Mouse (Mus musculus) E14TG2a.4 (cell line): Measurements from ENCODE around the gene Dennd4a.

Source experiments
- H3K27me3 ChIP-seq: 2 replicates; pipeline ENCODE4 v1.6.1; 2014; ENCODE audit warnings: low read length, control low read depth; ENCODE audit not compliant: insufficient read depth
- H3K36me3 ChIP-seq: 2 replicates; pipeline ENCODE4 v1.6.1; 2014; ENCODE audit warnings: low read length, control low read depth; ENCODE audit not compliant: insufficient read depth
- H3K4me1 ChIP-seq: replicated peaks from 2 replicates; pipeline ENCODE4 v1.6.1; 2014; ENCODE audit warnings: low read depth, low read length, control low read depth
- H3K4me3 ChIP-seq: replicated peaks from 2 replicates; pipeline ENCODE4 v1.5.1; 2014; ENCODE audit warnings: mild to moderate bottlenecking, low read length
- H3K9me3 ChIP-seq: 2 replicates; pipeline ENCODE4 v1.6.1; 2014; ENCODE audit warnings: low read length, control low read depth
- CTCF ChIP-seq: conservative IDR thresholded peaks from 2 replicates; pipeline ENCODE4 v1.5.1; 2014; ENCODE audit warnings: low read length
- NANOG ChIP-seq: IDR thresholded peaks from 2 replicates; pipeline ENCODE4 v1.6.1; 2014; ENCODE audit warnings: borderline replicate concordance, low read length, mixed read lengths
- POU5F1 ChIP-seq: IDR thresholded peaks from 2 replicates; pipeline ENCODE4 v1.6.1; 2014; ENCODE audit warnings: low read length, borderline replicate concordance

Dennd4a gene

GRCm38 (mm10) chr9:64810822-64811537 lies at the start of gene Dennd4a:
Dennd4a (plus strand) TSS chr9:64811340.
- no peak for TF ChIP-seq CTCF
- TF ChIP-seq POU5F1, result no peak
- TF ChIP-seq NANOG, result no peak
- H3K4me1 ChIP-seq, result peaks cover 12% of the 10 kb centered on the region
- no peaks in the 10 kb centered on the region for H3K9me3 ChIP-seq
- H3K4me3 ChIP-seq, result peak within 1 kb of the TSS; percentile 95
- no peaks in the 10 kb centered on the region for H3K36me3 ChIP-seq
- H3K27me3 ChIP-seq, result peaks cover 4% of the 10 kb centered on the region; the same call in 1 of the 2 replicates

GRCm38 (mm10) chr9:64764824-64765223 lies 46.3 kb upstream of the Dennd4a start:
- Histone ChIP-seq H3K9me3 (no peaks in the 10 kb centered on the region), H3K4me3 (no peak overlapping the region), H3K36me3 (no peaks in the 10 kb centered on the region), H3K27me3 (no peaks in the 10 kb centered on the region), H3K4me1 (0 out of 2 replicates have a peak, but pooled peaks cover 4% of the 10 kb centered on the region)
- TF ChIP-seq POU5F1 (no peak), NANOG (no peak), CTCF (no peak)

GRCm38 (mm10) chr9:64766136-64766535 lies 45.0 kb upstream of the Dennd4a start:
- H3K36me3 ChIP-seq, result no peaks in the 10 kb centered on the region
- no peak overlapping the region for H3K4me3 ChIP-seq
- peak; percentile 22 for TF ChIP-seq CTCF
- TF ChIP-seq NANOG, result no peak
- H3K9me3 ChIP-seq, result no peaks in the 10 kb centered on the region
- 0 out of 2 replicates have a peak, but pooled peaks cover 4% of the 10 kb centered on the region for H3K4me1 ChIP-seq
- H3K27me3 ChIP-seq, result peaks cover 4% of the 10 kb centered on the region; the same call in 1 of the 2 replicates

GRCm38 (mm10) chr9:64767796-64768195 lies 43.3 kb upstream of the Dennd4a start:
- Histone ChIP-seq H3K9me3 (no peaks in the 10 kb centered on the region), H3K4me3 (no peak overlapping the region), H3K36me3 (no peaks in the 10 kb centered on the region), H3K4me1 (0 out of 2 replicates have a peak, but pooled peaks cover 4% of the 10 kb centered on the region), H3K27me3 (peaks cover 6% of the 10 kb centered on the region; the same call in 1 of the 2 replicates)
- no peak for TF ChIP-seq POU5F1
- TF ChIP-seq CTCF, result no peak

- Histone ChIP-seq H3K36me3 (no peaks in the 10 kb centered on the region), H3K9me3 (no peaks in the 10 kb centered on the region), H3K4me3 (no peak overlapping the region), H3K27me3 (peaks cover 6% of the 10 kb centered on the region; the same call in 1 of the 2 replicates), H3K4me1 (0 out of 2 replicates have a peak, but pooled peaks cover 4% of the 10 kb centered on the region)
- peak; percentile 83 for TF ChIP-seq CTCF
- TF ChIP-seq POU5F1, result no peak
- no peak for TF ChIP-seq NANOG
Measured at GRCm38 (mm10) chr9:64769066-64769695, 42.0 kb upstream of the Dennd4a start.

- no peaks in the 10 kb centered on the region for H3K9me3 ChIP-seq
- H3K27me3 ChIP-seq, result peaks cover 6% of the 10 kb centered on the region; the same call in 1 of the 2 replicates
- H3K4me3 ChIP-seq, result no peak overlapping the region
- H3K36me3 ChIP-seq, result no peaks in the 10 kb centered on the region
- H3K4me1 ChIP-seq, result 0 out of 2 replicates have a peak, but pooled peaks cover 4% of the 10 kb centered on the region
- TF ChIP-seq NANOG (no peak), CTCF (no peak), POU5F1 (no peak)
Measured at GRCm38 (mm10) chr9:64769911-64770310, 41.2 kb upstream of the Dennd4a start.

GRCm38 (mm10) chr9:64770411-64770849 lies 40.7 kb upstream of the Dennd4a start:
- Histone ChIP-seq H3K27me3 (peaks cover 6% of the 10 kb centered on the region; the same call in 1 of the 2 replicates), H3K9me3 (no peaks in the 10 kb centered on the region), H3K4me3 (no peak overlapping the region), H3K36me3 (no peaks in the 10 kb centered on the region), H3K4me1 (0 out of 2 replicates have a peak, but pooled peaks cover 4% of the 10 kb centered on the region)
- TF ChIP-seq CTCF (no peak), NANOG (no peak), POU5F1 (no peak)

GRCm38 (mm10) chr9:64771236-64771635 lies 39.9 kb upstream of the Dennd4a start:
- H3K36me3 ChIP-seq, result no peaks in the 10 kb centered on the region
- no peaks in the 10 kb centered on the region for H3K9me3 ChIP-seq
- peaks cover 6% of the 10 kb centered on the region; the same call in 1 of the 2 replicates for H3K27me3 ChIP-seq
- 0 out of 2 replicates have a peak, but pooled peaks cover 4% of the 10 kb centered on the region for H3K4me1 ChIP-seq
- no peak for TF ChIP-seq CTCF
- no peak for TF ChIP-seq POU5F1
- no peak for TF ChIP-seq NANOG
- H3K4me3 ChIP-seq, result no peak overlapping the region
